Comparison of ENCODE assay signal across 11 mouse cellular contexts in genomic region chr19:11813649-11814048, GRCm38 (mm10). TPM values are rescaled to one million over a fixed set of nuclear protein-coding genes. Genes with fewer than 3 reads are reported as not detected.
A peak's percentile ranks its signal among the peaks of the same experiment; 100 is the strongest.
DNase-seq lines count a peak whose midpoint lies in the region; ATAC-seq and TF ChIP-seq lines count a peak whose summit lies in the region.
"Had no signal": no experiment of that assay in that cellular context is flagged by ENCODE, and none has a peak within 500 bp of the region (broad histone marks: within the 10 kb centered on the region; RNA-seq: fewer than 3 reads in every experiment).

No protein-coding gene starts in this region.

- TF ChIP-seq EP300 in stomach, postnatal 0 days (optimal IDR thresholded peaks at IDR 0.05): no peak

- DNase-seq in lung, embryonic 14.5 days: peak; percentile 35
- DNase-seq in lung, postnatal 14 days: no peak
- DNase-seq in lung, postnatal 10 days: peak; percentile 47
- DNase-seq in stomach, postnatal 0 days (ENCODE audit: low spot score): no peak
- no peak for DNase-seq in layer of hippocampus, adult 8-10 months (ENCODE audit: low spot score in 2 of 2)
- DNase-seq in ovary, postnatal 36 days (ENCODE audit: low spot score): no peak
- DNase-seq in right cerebral cortex, postnatal 25 days: no peak
- DNase-seq: liver, embryonic 13.5 days had no signal

- 14% methylated on average over 8 of the region's 8 CpGs for WGBS in lung, embryonic 14.5 days
- 15% methylated on average over 8 of the region's 8 CpGs for WGBS in heart, embryonic 11.5 days (ENCODE audit: insufficient replicate concordance)
- WGBS in stomach, postnatal 0 days: 22% methylated on average over 8 of the region's 8 CpGs

- no peaks in the 10 kb centered on the region for H3K36me3 ChIP-seq in lung, embryonic 14.5 days (ENCODE audit: insufficient read depth)
- H3K36me3 ChIP-seq in heart, embryonic 11.5 days (ENCODE audit: control insufficient read depth, insufficient read depth, low read length): no peaks in the 10 kb centered on the region
- no peaks in the 10 kb centered on the region for H3K36me3 ChIP-seq in stomach, postnatal 0 days (ENCODE audit: control insufficient read depth, insufficient read depth, low read length)
- H3K36me3 ChIP-seq: liver, embryonic 13.5 days had no signal

- no peak overlapping the region for H3K9ac ChIP-seq in lung, embryonic 14.5 days
- H3K9ac ChIP-seq in heart, embryonic 11.5 days (ENCODE audit: low read depth, low read length): 0 out of 2 replicates have a peak overlapping the region, but pooled peaks have one; percentile 16
- peak overlapping the region; percentile 13; the same call in 1 of the 2 replicates for H3K9ac ChIP-seq in stomach, postnatal 0 days (ENCODE audit: low read length)
- H3K9ac ChIP-seq: liver, embryonic 13.5 days had no signal

- no peak for ATAC-seq in lung, embryonic 14.5 days (ENCODE audit: insufficient read depth)
- ATAC-seq in heart, embryonic 11.5 days (replicated peaks; ENCODE audit: insufficient number of reproducible peaks, low FRiP score, low TSS enrichment): no peak
- no peak for ATAC-seq in stomach, postnatal 0 days (ENCODE audit: low FRiP score, low TSS enrichment)

- H3K27me3 ChIP-seq in lung, embryonic 14.5 days (ENCODE audit: insufficient read depth, low read length): peaks cover 9% of the 10 kb centered on the region
- peaks cover 3% of the 10 kb centered on the region; the same call in 1 of the 2 replicates for H3K27me3 ChIP-seq in heart, embryonic 11.5 days (ENCODE audit: control insufficient read depth, insufficient read depth, low read length)
- no peaks in the 10 kb centered on the region for H3K27me3 ChIP-seq in stomach, postnatal 0 days (ENCODE audit: control insufficient read depth, insufficient read depth, low read length)

- TF ChIP-seq CTCF in lung, embryonic 14.5 days (IDR thresholded peaks at IDR 0.05; ENCODE audit: low read depth): no peak
- TF ChIP-seq CTCF in stomach, postnatal 0 days (IDR thresholded peaks at IDR 0.05; ENCODE audit: low read depth): no peak

- no peaks in the 10 kb centered on the region for H3K9me3 ChIP-seq in lung, embryonic 14.5 days (ENCODE audit: low read depth, low read length)
- no peaks in the 10 kb centered on the region for H3K9me3 ChIP-seq in heart, embryonic 11.5 days (replicated peaks; ENCODE audit: control insufficient read depth, low read length)
- H3K9me3 ChIP-seq in stomach, postnatal 0 days (ENCODE audit: control insufficient read depth, low read length): no peaks in the 10 kb centered on the region
- H3K9me3 ChIP-seq: liver, embryonic 13.5 days had no signal

- 0 out of 2 replicates have a peak, but pooled peaks cover 3% of the 10 kb centered on the region for H3K4me1 ChIP-seq in lung, embryonic 14.5 days (ENCODE audit: insufficient read depth)
- no peaks in the 10 kb centered on the region; the same call in 1 of the 2 replicates for H3K4me1 ChIP-seq in heart, embryonic 11.5 days (ENCODE audit: control insufficient read depth, insufficient read depth, low read length)
- peaks cover 9% of the 10 kb centered on the region; the same call in 1 of the 2 replicates for H3K4me1 ChIP-seq in stomach, postnatal 0 days (replicated peaks; ENCODE audit: control insufficient read depth, insufficient read depth)

- H3K4me3 ChIP-seq in lung, embryonic 14.5 days (ENCODE audit: low read depth, low read length): no peak overlapping the region
- no peak overlapping the region for H3K4me3 ChIP-seq in heart, embryonic 11.5 days (ENCODE audit: low read depth, low read length)
- no peak overlapping the region for H3K4me3 ChIP-seq in stomach, postnatal 0 days (ENCODE audit: low read depth, low read length)
- H3K4me3 ChIP-seq: liver, embryonic 13.5 days had no signal

- H3K4me2 ChIP-seq in lung, embryonic 14.5 days: no peak overlapping the region
- peak overlapping the region; percentile 23; the same call in 1 of the 2 replicates for H3K4me2 ChIP-seq in heart, embryonic 11.5 days
- H3K4me2 ChIP-seq in stomach, postnatal 0 days (replicated peaks; ENCODE audit: low read depth): peak overlapping the region; percentile 20; the same call in 1 of the 2 replicates
- H3K4me2 ChIP-seq: liver, embryonic 13.5 days had no signal

- H3K27ac ChIP-seq in lung, embryonic 14.5 days (ENCODE audit: low read depth): peak overlapping the region; percentile 58; the same call in 1 of the 2 replicates
- H3K27ac ChIP-seq in heart, embryonic 11.5 days (ENCODE audit: low read depth, low read length): peak overlapping the region; percentile 29; the same call in 1 of the 2 replicates
- H3K27ac ChIP-seq in stomach, postnatal 0 days (replicated peaks): peak overlapping the region; percentile 85
- H3K27ac ChIP-seq: liver, embryonic 13.5 days had no signal

RNA-seq across cellular contexts. Expression of gene Stx3, which starts 5.6 kb away (rescaled TPM):
- polyA plus RNA-seq in lung, embryonic 14.5 days (2014; fragmentation: Nextera tagmentation; extraction: Ambion mirVana): 17.2 and 19.1 TPM in 2 replicates
- 8.3 and 9.9 TPM in 2 replicates for polyA plus RNA-seq in heart, embryonic 11.5 days (2014; fragmentation: Nextera tagmentation; extraction: Ambion mirVana)
- polyA plus RNA-seq in stomach, postnatal 0 days (2015; fragmentation: Nextera tagmentation; extraction: Ambion mirVana): 17.9 and 18.7 TPM in 2 replicates
- 10 to 100 TPM; 29.3 to 38.0 (median 34.6) TPM for total RNA-seq in layer of hippocampus, adult 8-10 months (2022)

RNA-seq across cellular contexts. Expression of gene Olfr1417, which starts 25.4 kb away (rescaled TPM):
- polyA plus RNA-seq in lung, embryonic 14.5 days (2014; fragmentation: Nextera tagmentation; extraction: Ambion mirVana): not detected in 2 replicates
- 0.15 TPM in 1 of 2 replicates, not detected in the other for polyA plus RNA-seq in heart, embryonic 11.5 days (2014; fragmentation: Nextera tagmentation; extraction: Ambion mirVana)
- polyA plus RNA-seq in stomach, postnatal 0 days (2015; fragmentation: Nextera tagmentation; extraction: Ambion mirVana): not detected in 2 replicates
- total RNA-seq in layer of hippocampus, adult 8-10 months (2022): not detected
- total RNA-seq: common myeloid progenitor, adult 5-6 weeks; heart, postnatal 14 days had no signal
- polyA plus RNA-seq: liver, embryonic 13.5 days had no signal

RNA-seq across cellular contexts. Expression of gene Mrpl16, which starts 43.5 kb away (rescaled TPM):
- polyA plus RNA-seq in lung, embryonic 14.5 days (2014; fragmentation: Nextera tagmentation; extraction: Ambion mirVana): 51.0 and 56.9 TPM in 2 replicates
- polyA plus RNA-seq in heart, embryonic 11.5 days (2014; fragmentation: Nextera tagmentation; extraction: Ambion mirVana): 78.5 and 82.0 TPM in 2 replicates
- 49.2 and 51.4 TPM in 2 replicates for polyA plus RNA-seq in stomach, postnatal 0 days (2015; fragmentation: Nextera tagmentation; extraction: Ambion mirVana)
- 10 to 100 TPM; 34.2 to 38.5 (median 36.3) TPM for total RNA-seq in layer of hippocampus, adult 8-10 months (2022)

RNA-seq across cellular contexts. Expression of gene Olfr1418, which starts 47.2 kb away (rescaled TPM):
- not detected in 2 replicates for polyA plus RNA-seq in lung, embryonic 14.5 days (2014; fragmentation: Nextera tagmentation; extraction: Ambion mirVana)
- not detected in 2 replicates for polyA plus RNA-seq in heart, embryonic 11.5 days (2014; fragmentation: Nextera tagmentation; extraction: Ambion mirVana)
- not detected in 2 replicates for polyA plus RNA-seq in stomach, postnatal 0 days (2015; fragmentation: Nextera tagmentation; extraction: Ambion mirVana)
- not detected for total RNA-seq in layer of hippocampus, adult 8-10 months (2022)
- total RNA-seq: common myeloid progenitor, adult 5-6 weeks; heart, postnatal 14 days had no signal
- polyA plus RNA-seq: liver, embryonic 13.5 days had no signal

Comparison
In these comparisons a context has a peak if more than half of its experiments do, and no peak if none do; other contexts are left out.
1. DNase-seq: peak in lung, embryonic 14.5 days (single experiment) and lung, postnatal 10 days (single experiment); none in lung, postnatal 14 days (single experiment), stomach, postnatal 0 days (single experiment), layer of hippocampus, adult 8-10 months (0 of 2), ovary, postnatal 36 days (single experiment) and right cerebral cortex, postnatal 25 days (single experiment).
2. H3K27ac ChIP-seq: peak in every context shown above with its lines; median percentile 85 in stomach, postnatal 0 days; 58 in lung, embryonic 14.5 days; 29 in heart, embryonic 11.5 days.